Mouse (Mus musculus) liver, postnatal 0 days (tissue): ENCODE data around the gene Zfp64. TPM values are rescaled to one million over a fixed set of nuclear protein-coding genes. Genes with fewer than 3 reads are reported as not detected.

Experiments
- ATAC-seq: fragments of 200-750 bp; cut with Nextera tagmentation; 2 replicates; pipeline ENCODE4 v1.8.0; 2017; ENCODE audit warnings: mild to moderate bottlenecking, moderate library complexity
- DNase-seq: peaks from one replicate; pipeline ENCODE4 v3.0.0-alpha.2; 2016
- H3K27ac ChIP-seq: fragments of 300-500 bp; sonication (generic); 2 replicates; pipeline ENCODE4 v1.5.1; 2014; ENCODE audit warnings: antibody characterized with exemption, moderate library complexity, mild to moderate bottlenecking, low read depth
- H3K27me3 ChIP-seq: fragments of 300-500 bp; sonication (generic); 2 replicates; pipeline ENCODE4 v1.6.1; 2014; ENCODE audit warnings: low read length, control low read depth, mixed read lengths; ENCODE audit not compliant: insufficient read depth
- H3K36me3 ChIP-seq: fragments of 300-500 bp; sonication (generic); replicated peaks from 2 replicates; pipeline ENCODE4 v1.6.1; 2014; ENCODE audit warnings: mild to moderate bottlenecking, control low read depth, low read length, moderate library complexity, mixed read lengths; ENCODE audit not compliant: insufficient read depth
- H3K4me1 ChIP-seq: fragments of 300-500 bp; sonication (generic); 2 replicates; pipeline ENCODE4 v1.6.1; 2014; ENCODE audit warnings: antibody characterized with exemption, mild to moderate bottlenecking, control low read depth; ENCODE audit not compliant: insufficient read depth
- H3K4me2 ChIP-seq: fragments of 300-500 bp; sonication (generic); 2 replicates; pipeline ENCODE4 v1.6.1; 2014; ENCODE audit warnings: low read depth, mild to moderate bottlenecking, low read length, moderate library complexity, mixed read lengths
- H3K4me3 ChIP-seq: fragments of 300-500 bp; sonication (generic); 2 replicates; pipeline ENCODE4 v1.5.1; 2014; ENCODE audit warnings: low read depth, low read length
- H3K9ac ChIP-seq: fragments of 300-500 bp; sonication (generic); replicated peaks from 2 replicates; pipeline ENCODE4 v1.6.1; 2014; ENCODE audit warnings: mild to moderate bottlenecking, moderate library complexity
- H3K9me3 ChIP-seq: fragments of 300-500 bp; sonication (generic); 2 replicates; pipeline ENCODE4 v1.6.1; 2016; ENCODE audit warnings: mild to moderate bottlenecking, control low read depth, low read length, mixed read lengths
- CTCF ChIP-seq: sonication (generic); IDR thresholded peaks from 2 replicates; pipeline ENCODE4 v1.5.1; 2016; ENCODE audit warnings: antibody characterized with exemption, low read depth
- EP300 ChIP-seq: IDR thresholded peaks from 2 replicates; pipeline ENCODE4 v1.6.1; 2016; ENCODE audit warnings: antibody characterized with exemption, low read depth, mild to moderate bottlenecking
- WGBS: fragments of 180-500 bp; shearing (Covaris S2); extraction: QIAGEN DNeasy Blood & Tissue Kit; methylation state at CpG from one replicate; pipeline ENCODE4 v1.1.7; 2014; ENCODE audit not compliant: insufficient replicate concordance; 5-methylcytosine and 5-hydroxymethylcytosine counted together
- polyA plus RNA-seq: library from polyadenylated mRNA; unstranded; fragments of >200 nt; fragmentation: Nextera tagmentation; extraction: Ambion mirVana; gene quantifications from 2 replicates; pipeline ENCODE4 v1.2.1, GENCODE M21; 2015

Zfp64 gene
- polyA plus RNA-seq, 1 experiment from 2014 or later: 7.1 TPM

- H3K4me3 ChIP-seq: peak overlapping the region; percentile 84
- WGBS: 51% methylated on average over 10 of the region's 10 CpGs
- H3K36me3 ChIP-seq: peaks cover 8% of the 10 kb centered on the region; the same call in 1 of the 2 replicates
- peak overlapping the region; percentile 90 for H3K27ac ChIP-seq
- TF ChIP-seq CTCF (no peak), EP300 (no peak)
- peaks cover 15% of the 10 kb centered on the region for H3K4me1 ChIP-seq
- no peaks in the 10 kb centered on the region for H3K9me3 ChIP-seq
- no peak for DNase-seq
- H3K4me2 ChIP-seq: peak overlapping the region; percentile 90
- no peak overlapping the region for H3K9ac ChIP-seq
- H3K27me3 ChIP-seq: no peaks in the 10 kb centered on the region
- peak; percentile 16; the same call in 1 of the 2 replicates for ATAC-seq
Observed at GRCm38 (mm10) chr2:168955850-168956346, 511 bp upstream of the Zfp64 start.

GRCm38 (mm10) chr2:168954376-168954775, 1.0 kb downstream of the Zfp64 start:
- no peaks in the 10 kb centered on the region for H3K9me3 ChIP-seq
- H3K4me3 ChIP-seq: peak overlapping the region; percentile 84
- WGBS: 5% methylated on average over 8 of the region's 8 CpGs
- peak overlapping the region; percentile 85 for H3K9ac ChIP-seq
- DNase-seq: peak; percentile 27
- peaks cover 18% of the 10 kb centered on the region; the same call in 1 of the 2 replicates for H3K36me3 ChIP-seq
- TF ChIP-seq CTCF: no peak
- no peak for TF ChIP-seq EP300
- peaks cover 15% of the 10 kb centered on the region for H3K4me1 ChIP-seq
- peak overlapping the region; percentile 90 for H3K4me2 ChIP-seq
- no peak for ATAC-seq
- H3K27me3 ChIP-seq: no peaks in the 10 kb centered on the region
- H3K27ac ChIP-seq: peak overlapping the region; percentile 90

- TF ChIP-seq EP300: no peak
- TF ChIP-seq CTCF: no peak
- peaks cover 51% of the 10 kb centered on the region for H3K36me3 ChIP-seq
- H3K9me3 ChIP-seq: no peaks in the 10 kb centered on the region
- H3K27me3 ChIP-seq: no peaks in the 10 kb centered on the region
- H3K4me2 ChIP-seq: no peak overlapping the region
- ATAC-seq (no peak), DNase-seq (no peak)
- H3K9ac ChIP-seq: no peak overlapping the region
- WGBS: 78% methylated on average over 6 of the region's 6 CpGs
- no peak overlapping the region for H3K27ac ChIP-seq
- H3K4me1 ChIP-seq: no peaks in the 10 kb centered on the region; the same call in 1 of the 2 replicates
- no peak overlapping the region for H3K4me3 ChIP-seq
Observed at GRCm38 (mm10) chr2:168948506-168948905, 6.9 kb downstream of the Zfp64 start.

DNA sequence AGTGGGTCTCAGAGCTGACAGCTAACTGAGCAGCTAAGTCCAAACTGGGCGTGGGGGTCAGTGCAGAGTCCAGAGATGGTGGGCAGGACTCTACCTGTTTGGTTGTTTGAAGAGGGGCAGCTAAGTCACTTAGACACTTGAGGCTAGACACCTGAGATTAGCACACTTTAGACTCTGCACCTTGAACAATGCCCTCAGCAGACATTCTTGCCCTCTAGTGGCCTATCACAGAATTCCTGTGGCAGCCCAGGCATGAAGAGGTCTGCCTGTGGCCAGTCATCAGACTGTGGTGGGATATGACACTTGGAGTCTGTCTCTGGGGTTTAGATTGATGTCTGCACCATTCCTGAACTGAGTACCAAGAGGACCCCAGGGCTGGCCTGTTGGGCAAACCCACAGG, 7.7 kb downstream of the Zfp64 start:
- H3K36me3 ChIP-seq: peaks cover 51% of the 10 kb centered on the region
- no peaks in the 10 kb centered on the region for H3K27me3 ChIP-seq
- no peak for ATAC-seq
- H3K9ac ChIP-seq: no peak overlapping the region
- H3K4me2 ChIP-seq: no peak overlapping the region
- no peaks in the 10 kb centered on the region for H3K4me1 ChIP-seq
- H3K4me3 ChIP-seq: no peak overlapping the region
- no peak overlapping the region for H3K27ac ChIP-seq
- WGBS: 82% methylated on average over 1 of the region's 1 CpGs
- no peak for DNase-seq
- no peaks in the 10 kb centered on the region for H3K9me3 ChIP-seq
- TF ChIP-seq CTCF: peak; percentile 32
- TF ChIP-seq EP300: no peak

GRCm38 (mm10) chr2:168944011-168944410, 11.4 kb downstream of the Zfp64 start:
- no peak for DNase-seq

DNA sequence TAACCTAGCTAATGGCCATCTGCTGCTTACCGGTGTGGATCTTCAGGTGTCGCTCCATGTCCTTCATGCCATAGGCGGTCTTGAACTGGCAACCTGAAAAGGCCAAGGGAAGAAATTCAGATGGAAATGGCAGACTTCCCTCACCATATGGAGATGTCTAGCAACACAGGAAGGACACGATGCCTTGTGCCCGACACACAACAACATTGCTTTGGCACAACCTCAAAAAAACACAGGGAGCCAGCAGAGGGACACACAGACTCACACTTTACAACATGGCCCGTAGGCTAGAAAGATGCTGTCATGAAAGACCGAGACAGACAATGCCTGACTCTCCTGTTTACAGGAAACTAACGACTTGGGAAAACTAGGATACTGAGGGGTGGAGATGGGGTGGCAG, 15.4 kb downstream of the Zfp64 start:
- ATAC-seq: no peak
- no peak for DNase-seq
- H3K4me3 ChIP-seq: no peak overlapping the region
- H3K4me2 ChIP-seq: no peak overlapping the region
- no peak overlapping the region for H3K27ac ChIP-seq
- H3K36me3 ChIP-seq: peaks cover 37% of the 10 kb centered on the region
- 88% methylated on average over 8 of the region's 8 CpGs for WGBS
- TF ChIP-seq EP300: no peak
- TF ChIP-seq CTCF: no peak
- H3K4me1 ChIP-seq: no peaks in the 10 kb centered on the region
- H3K9ac ChIP-seq: no peak overlapping the region
- H3K9me3 ChIP-seq: no peaks in the 10 kb centered on the region
- H3K27me3 ChIP-seq: no peaks in the 10 kb centered on the region

More at GRCm38 (mm10) chr2:168944011-168944410, 11.4 kb downstream of the Zfp64 start:
- WGBS: 76% methylated on average over 4 of the region's 4 CpGs
- H3K9ac ChIP-seq: no peak overlapping the region
- H3K4me2 ChIP-seq: no peak overlapping the region
- peaks cover 51% of the 10 kb centered on the region for H3K36me3 ChIP-seq
- no peak overlapping the region for H3K27ac ChIP-seq
- H3K4me1 ChIP-seq: no peaks in the 10 kb centered on the region
- ATAC-seq: no peak
- no peaks in the 10 kb centered on the region for H3K27me3 ChIP-seq
- H3K4me3 ChIP-seq: no peak overlapping the region
- no peak for TF ChIP-seq EP300
- TF ChIP-seq CTCF: no peak
- no peaks in the 10 kb centered on the region for H3K9me3 ChIP-seq
